Mouse (Mus musculus) heart, postnatal 0 days (tissue): Measurements from ENCODE around the gene Il10ra.

ENCODE experiments used
- CTCF ChIP-seq: IDR thresholded peaks from 2 replicates; pipeline ENCODE4 v1.5.1; 2016; ENCODE audit warnings: antibody characterized with exemption, control low read depth, low read depth
- EP300 ChIP-seq: IDR thresholded peaks from 2 replicates; pipeline ENCODE4 v1.6.1; 2016; ENCODE audit warnings: antibody characterized with exemption, low read depth

- TF ChIP-seq CTCF (no peak), EP300 (no peak)
Measured at GRCm38 (mm10) chr9:45313913-45314312, 45.0 kb upstream of the Il10ra start.
